Mouse (Mus musculus): ENCODE data around the gene Gm12830. TPM values are rescaled to one million over a fixed set of nuclear protein-coding genes. Genes with fewer than 3 reads are reported as not detected.

The Gm12830 gene
- not detected in 2 replicates for polyA plus RNA-seq (2015; fragmentation: Nextera tagmentation; extraction: Ambion mirVana)

GRCm38 (mm10) chr4:114821567-114822192 lies at the start of gene Gm12830:
Gm12830 (plus strand) TSS chr4:114821722.

Other genes starting within 250 kb of the Gm12830 start
- gene Foxd2, start 87.2 kb downstream of the Gm12830 start, polyA plus RNA-seq (2015; fragmentation: Nextera tagmentation; extraction: Ambion mirVana) = 0.21 and 0.26 TPM in 2 replicates
- not detected in 2 replicates for gene Foxe3, start 104.3 kb downstream of the Gm12830 start, polyA plus RNA-seq (2015; fragmentation: Nextera tagmentation; extraction: Ambion mirVana)
- 65.5 and 85.9 TPM in 2 replicates for gene Cmpk1, start 165.5 kb downstream of the Gm12830 start, polyA plus RNA-seq (2015; fragmentation: Nextera tagmentation; extraction: Ambion mirVana)
- gene Stil, start 178.4 kb downstream of the Gm12830 start, polyA plus RNA-seq (2015; fragmentation: Nextera tagmentation; extraction: Ambion mirVana) = 1.8 and 2.0 TPM in 2 replicates
- 0.47 and 0.72 TPM in 2 replicates for gene Tal1, start 234.7 kb downstream of the Gm12830 start, polyA plus RNA-seq (2015; fragmentation: Nextera tagmentation; extraction: Ambion mirVana)